26 mouse cellular contexts compared by ENCODE assay signal in genomic region chr1:119298696-119299230, GRCm38 (mm10).
A peak's percentile ranks its signal among the peaks of the same experiment; 100 is the strongest.
DNase-seq lines count a peak whose midpoint lies in the region; ATAC-seq lines count a peak whose summit lies in the region.
"Had no signal": no experiment of that assay in that cellular context is flagged by ENCODE, and none has a peak within 500 bp of the region (broad histone marks: within the 10 kb centered on the region; RNA-seq: fewer than 3 reads in every experiment).

No protein-coding gene starts in this region.

- no peaks in the 10 kb centered on the region for H3K4me1 ChIP-seq in midbrain, embryonic 16.5 days (ENCODE audit: control insufficient read depth, insufficient read depth, low read length)
- H3K4me1 ChIP-seq: embryonic facial prominence, embryonic 13.5 days; embryonic facial prominence, embryonic 15.5 days; forebrain, embryonic 12.5 days had no signal

- peak; percentile 76 for DNase-seq in 416B (ENCODE audit: low read depth)
- DNase-seq in ES-CJ7 (ENCODE audit: low read depth, low spot score) = peak; percentile 74
- DNase-seq in ZHBTc4 (ENCODE audit: low read depth, low spot score) = peak; percentile 35
- DNase-seq in adrenal gland, adult (ENCODE audit: inconsistent age in 2 of 2, low spot score in 1 of 2) = no peak
- no peak for DNase-seq in heart, postnatal 4 days
- DNase-seq in left cerebral cortex, adult 18-20 months (ENCODE audit: low spot score in 2 of 2) = no peak
- DNase-seq: adrenal gland, adult 8-10 months; adrenal gland, postnatal 14 days; adrenal gland, postnatal 36 days; cerebellum, adult 11-12 months; cerebellum, adult 2 months; cerebellum, adult 9-10 months; cerebellum, postnatal 10 days; cerebellum, postnatal 25 days; embryo, embryonic 11 days had no signal

- no peak overlapping the region for H3K9ac ChIP-seq in midbrain, embryonic 16.5 days (ENCODE audit: low read depth, low read length)
- H3K9ac ChIP-seq: embryonic facial prominence, embryonic 13.5 days; embryonic facial prominence, embryonic 15.5 days; forebrain, embryonic 12.5 days had no signal

- no peak overlapping the region for H3K4me3 ChIP-seq in midbrain, embryonic 16.5 days (ENCODE audit: low read depth, low read length)
- H3K4me3 ChIP-seq: embryonic facial prominence, embryonic 13.5 days; embryonic facial prominence, embryonic 15.5 days; erythroblast, embryonic 14.5 days; forebrain, embryonic 10.5 days; forebrain, embryonic 12.5 days had no signal

- peak; percentile 57 for ATAC-seq in granulocyte monocyte progenitor cell, adult 5-6 weeks (replicated peaks; ENCODE audit: poor library complexity, severe bottlenecking)
- no peak for ATAC-seq in midbrain, embryonic 16.5 days
- ATAC-seq: CD4-positive, CD25-positive, alpha-beta regulatory T cell, adult 4 months; forebrain, embryonic 14.5 days; forebrain, embryonic 16.5 days had no signal

- H3K4me2 ChIP-seq in midbrain, embryonic 16.5 days (ENCODE audit: low read length) = no peak overlapping the region
- H3K4me2 ChIP-seq: embryonic facial prominence, embryonic 13.5 days; embryonic facial prominence, embryonic 15.5 days; forebrain, embryonic 12.5 days had no signal

- no peak overlapping the region for H3K27ac ChIP-seq in midbrain, embryonic 16.5 days (ENCODE audit: low read length)
- H3K27ac ChIP-seq: embryonic facial prominence, embryonic 13.5 days; embryonic facial prominence, embryonic 15.5 days; forebrain, embryonic 10.5 days; forebrain, embryonic 12.5 days had no signal

- H3K9me3 ChIP-seq in midbrain, embryonic 16.5 days (replicated peaks; ENCODE audit: control insufficient read depth, low read length, poor library complexity, severe bottlenecking) = no peaks in the 10 kb centered on the region
- H3K9me3 ChIP-seq: embryonic facial prominence, embryonic 13.5 days; embryonic facial prominence, embryonic 15.5 days; forebrain, embryonic 10.5 days; forebrain, embryonic 12.5 days had no signal

- 29% methylated on average over 6 of the region's 6 CpGs for WGBS in midbrain, embryonic 16.5 days

- H3K27me3 ChIP-seq in midbrain, embryonic 16.5 days (ENCODE audit: control insufficient read depth, insufficient read depth, low read depth, low read length) = no peaks in the 10 kb centered on the region; the same call in none of the 2 replicates
- H3K27me3 ChIP-seq: CH12.LX; embryonic facial prominence, embryonic 13.5 days; embryonic facial prominence, embryonic 15.5 days had no signal

- H3K36me3 ChIP-seq in midbrain, embryonic 16.5 days (ENCODE audit: control insufficient read depth, insufficient read depth, low read length) = no peaks in the 10 kb centered on the region
- H3K36me3 ChIP-seq: embryonic facial prominence, embryonic 13.5 days; embryonic facial prominence, embryonic 15.5 days; forebrain, embryonic 10.5 days; forebrain, embryonic 12.5 days had no signal

Comparison
In these comparisons a context has a peak if more than half of its experiments do, and no peak if none do; other contexts are left out.
1. DNase-seq: peak in 416B (single experiment), ES-CJ7 (single experiment) and ZHBTc4 (single experiment); none in adrenal gland, adult (0 of 2), heart, postnatal 4 days (single experiment) and left cerebral cortex, adult 18-20 months (0 of 2).